Mouse (Mus musculus) bone marrow, adult 2 months (tissue): ENCODE measurements around the gene Cdh26.

Experiments used
- CTCF ChIP-seq: fragments of 200-500 bp; IDR thresholded peaks from 2 replicates; pipeline ENCODE4 v1.5.1; 2011; ENCODE audit warnings: low read length, control low read depth; ENCODE audit not compliant: control insufficient read depth, insufficient read depth
- POLR2A ChIP-seq: fragments of 200-500 bp; IDR thresholded peaks from 2 replicates; pipeline ENCODE4 v1.6.1; 2011; ENCODE audit warnings: low read depth, mild to moderate bottlenecking, control low read depth, low read length, borderline replicate concordance; ENCODE audit not compliant: control insufficient read depth

DNA sequence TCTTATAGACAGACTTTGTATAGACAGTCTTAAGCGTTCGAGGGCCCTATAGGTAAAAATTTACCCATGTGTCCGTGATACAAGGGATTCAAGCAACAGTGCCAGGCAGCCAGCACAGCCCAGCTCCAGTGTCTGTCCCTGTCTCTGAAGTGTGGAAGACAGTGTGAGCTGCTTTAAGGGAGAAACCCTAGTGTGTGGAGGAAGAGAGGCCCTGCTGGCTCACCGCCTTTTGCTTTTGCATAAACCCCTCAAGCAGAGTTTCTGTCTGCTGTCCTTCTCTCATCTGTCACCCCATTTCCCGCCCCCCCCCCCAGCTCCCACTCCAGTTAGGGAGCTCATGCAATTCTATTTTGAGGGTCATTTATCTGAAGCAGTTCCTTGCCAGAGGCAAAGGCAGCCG lies 8.7 kb upstream of the Cdh26 start:
- TF ChIP-seq CTCF = no peak
- TF ChIP-seq POLR2A = no peak
